Mouse (Mus musculus) neutrophil, adult 83 days (primary cell): ENCODE results near the gene S1pr1. TPM values are rescaled to one million over a fixed set of nuclear protein-coding genes. Genes with fewer than 3 reads are reported as not detected.

Experiments used
- total RNA-seq, 2 experiments: library from RNA; stranded (reverse); gene quantifications; one replicate each; pipeline ENCODE4 v1.2.4; 2023

S1pr1 gene
- total RNA-seq, result 1 to 10 TPM; 2.4 to 3.8 TPM

GRCm38 (mm10) chr3:115714671-115715651 lies at the start of gene S1pr1:
TSS of gene S1pr1 (minus strand) at chr3:115715072.

Other genes starting within 250 kb of the S1pr1 start
- gene Dph5, start 172.8 kb upstream of the S1pr1 start, total RNA-seq, result 1 to 10 TPM; 5.3 to 6.9 TPM